Mouse (Mus musculus) embryonic stem cell, embryonic (primary cell): ENCODE measurements around the gene 2010111I01Rik.

ENCODE experiments used
- CTCF ChIA-PET, 4 experiments: fragments of 300-600 bp in 2 of 4; fragments of 350-600 bp in 2 of 4; sonication (Branson Sonifier 250); formaldehyde crosslinking; loops; one replicate each; lab custom pipeline; 2022; ENCODE audit warnings: inconsistent platforms in 2 of 4; lab: Charles Lee
- POLR2A ChIA-PET, 4 experiments: fragments of 300-600 bp in 2 of 4; fragments of 350-600 bp in 2 of 4; sonication (Branson Sonifier 250); formaldehyde crosslinking; loops; one replicate each; lab custom pipeline; 2022; ENCODE audit warnings: antibody characterized with exemption in 4 of 4, inconsistent platforms in 1 of 4; lab: Charles Lee

Gene 2010111I01Rik

GRCm38 (mm10) chr13:63112598-63113372, 148.1 kb downstream of the 2010111I01Rik start:
- CTCF ChIA-PET, result interaction anchor here in 1 of 4 experiments (0.7 kb wide), 1 partner anchor 1015 kb away, joined by 3 read pairs; no protein-coding TSS in a partner anchor

GRCm38 (mm10) chr13:63113881-63114301, 149.2 kb downstream of the 2010111I01Rik start:
- ChIA-PET POLR2A (interaction anchor here in 1 of 4 experiments (0.6 to 1.5 kb wide), 2 partner anchors 10 to 355 kb away, joined by 3 to 6 read pairs; no protein-coding TSS in a partner anchor), CTCF (interaction anchor here in 2 of 4 experiments (0.7 to 1.3 kb wide), 2 partner anchors 218 to 285 kb away, joined by 3 to 4 read pairs; no protein-coding TSS in a partner anchor)

More at GRCm38 (mm10) chr13:63112598-63113372, 148.1 kb downstream of the 2010111I01Rik start:
- POLR2A ChIA-PET, result interaction anchor here in 1 of 4 experiments (0.8 to 1.5 kb wide), 2 partner anchors 11 to 319 kb away, joined by 3 to 6 read pairs; no protein-coding TSS in a partner anchor

- ChIA-PET POLR2A (no interaction called here), CTCF (interaction anchor here in 1 of 4 experiments (1.3 kb wide), 1 partner anchor 217 kb away, joined by 3 read pairs; no protein-coding TSS in a partner anchor)
These were observed 150.6 kb downstream of the 2010111I01Rik start for GRCm38 (mm10) chr13:63115187-63115784.

- POLR2A ChIA-PET, result no interaction called here
- CTCF ChIA-PET, result interaction anchor here in 1 of 4 experiments (1.1 kb wide), 1 partner anchor 218 kb away, joined by 3 read pairs; no protein-coding TSS in a partner anchor
These were observed 152.9 kb downstream of the 2010111I01Rik start for GRCm38 (mm10) chr13:63117495-63118184.

- ChIA-PET CTCF (no interaction called here), POLR2A (no interaction called here)
These were observed 154.0 kb downstream of the 2010111I01Rik start for GRCm38 (mm10) chr13:63118682-63119081.

- ChIA-PET CTCF (no interaction called here), POLR2A (interaction anchor here in 1 of 4 experiments (0.5 kb wide), 1 partner anchor 220 kb away, joined by 3 read pairs; no protein-coding TSS in a partner anchor)
These were observed 155.6 kb downstream of the 2010111I01Rik start for GRCm38 (mm10) chr13:63120296-63120695.

- POLR2A ChIA-PET, result no interaction called here
- CTCF ChIA-PET, result no interaction called here
These were observed 157.1 kb downstream of the 2010111I01Rik start for GRCm38 (mm10) chr13:63121747-63122146.

- CTCF ChIA-PET, result no interaction called here
- POLR2A ChIA-PET, result no interaction called here
These were observed 161.5 kb downstream of the 2010111I01Rik start for GRCm38 (mm10) chr13:63126206-63126605.

GRCm38 (mm10) chr13:63127516-63127915, 162.8 kb downstream of the 2010111I01Rik start:
- POLR2A ChIA-PET, result interaction anchor here in 1 of 4 experiments (0.6 kb wide), 1 partner anchor 22 kb away, joined by 3 read pairs; no protein-coding TSS in a partner anchor
- CTCF ChIA-PET, result no interaction called here

- CTCF ChIA-PET, result no interaction called here
- POLR2A ChIA-PET, result no interaction called here
These were observed 170.3 kb downstream of the 2010111I01Rik start for GRCm38 (mm10) chr13:63134879-63135421.

- ChIA-PET CTCF (no interaction called here), POLR2A (no interaction called here)
These were observed 171.3 kb downstream of the 2010111I01Rik start for GRCm38 (mm10) chr13:63135994-63136393.

- ChIA-PET CTCF (interaction anchor here in 2 of 4 experiments (0.6 to 0.9 kb wide), 2 partner anchors 11 to 195 kb away, joined by 3 to 7 read pairs; no protein-coding TSS in a partner anchor), POLR2A (no interaction called here)
These were observed 172.1 kb downstream of the 2010111I01Rik start for GRCm38 (mm10) chr13:63136775-63137174.

GRCm38 (mm10) chr13:63138376-63139048, 173.8 kb downstream of the 2010111I01Rik start:
- CTCF ChIA-PET, result no interaction called here
- POLR2A ChIA-PET, result interaction anchor here in 1 of 4 experiments (0.6 kb wide), 1 partner anchor 55 kb away, joined by 3 read pairs; no protein-coding TSS in a partner anchor

- ChIA-PET POLR2A (interaction anchor here in 3 of 4 experiments (0.6 to 1.6 kb wide), 6 partner anchors 8 to 460 kb away, joined by 3 to 5 read pairs (median 3); no protein-coding TSS in a partner anchor), CTCF (interaction anchor here in 1 of 4 experiments (1.4 kb wide), 1 partner anchor 9 kb away, joined by 3 read pairs; no protein-coding TSS in a partner anchor)
These were observed 175.0 kb downstream of the 2010111I01Rik start for GRCm38 (mm10) chr13:63139463-63140226.

- CTCF ChIA-PET, result no interaction called here
- POLR2A ChIA-PET, result interaction anchor here in 2 of 4 experiments (0.9 to 1.6 kb wide), 3 partner anchors 9 to 13 kb away, joined by 3 to 5 read pairs (median 3); no protein-coding TSS in a partner anchor
These were observed 176.1 kb downstream of the 2010111I01Rik start for GRCm38 (mm10) chr13:63140784-63141183.

GRCm38 (mm10) chr13:63141275-63141674, 176.6 kb downstream of the 2010111I01Rik start:
- ChIA-PET POLR2A (no interaction called here), CTCF (no interaction called here)

GRCm38 (mm10) chr13:63146604-63147188, 182.0 kb downstream of the 2010111I01Rik start:
- CTCF ChIA-PET, result interaction anchor here in 1 of 4 experiments (0.6 kb wide), 1 partner anchor 10 kb away, joined by 7 read pairs; no protein-coding TSS in a partner anchor

More at GRCm38 (mm10) chr13:63146604-63147188, 182.0 kb downstream of the 2010111I01Rik start:
- POLR2A ChIA-PET, result no interaction called here
